21 mouse cellular contexts compared by ENCODE assay signal in the genomic region with DNA sequence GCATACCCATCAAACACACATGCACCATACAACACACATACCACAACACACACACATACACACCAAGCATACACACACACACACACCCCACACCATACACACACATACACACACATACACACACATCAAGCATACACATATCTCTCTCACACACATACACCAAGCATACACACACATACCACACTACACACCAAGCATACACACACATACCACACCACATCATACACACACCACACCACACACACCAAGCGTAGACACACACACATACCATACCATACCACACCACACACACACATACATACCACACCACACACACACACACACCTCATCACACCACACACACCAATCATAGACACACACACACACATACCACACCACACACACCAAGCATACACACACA.
DNase-seq lines count a peak whose midpoint lies in the region; ATAC-seq lines count a peak whose summit lies in the region.
"Had no signal": no experiment of that assay in that cellular context is flagged by ENCODE, and none has a peak within 500 bp of the region (broad histone marks: within the 10 kb centered on the region; RNA-seq: fewer than 3 reads in every experiment).

No protein-coding gene starts in this region.

- no peaks in the 10 kb centered on the region for H3K27me3 ChIP-seq in embryonic facial prominence, embryonic 12.5 days
- H3K27me3 ChIP-seq in embryonic facial prominence, embryonic 10.5 days (replicated peaks; ENCODE audit: low read depth, poor library complexity, severe bottlenecking), result no peaks in the 10 kb centered on the region
- H3K27me3 ChIP-seq in lung, embryonic 16.5 days (ENCODE audit: control insufficient read depth, insufficient read depth, low read depth, low read length), result no peaks in the 10 kb centered on the region
- no peaks in the 10 kb centered on the region for H3K27me3 ChIP-seq in stomach, embryonic 14.5 days (ENCODE audit: control insufficient read depth, insufficient read depth, low read length)
- H3K27me3 ChIP-seq: embryonic facial prominence, embryonic 15.5 days; forebrain, embryonic 15.5 days; heart, embryonic 12.5 days; Patski had no signal

- WGBS in embryonic facial prominence, embryonic 12.5 days, result 86% methylated on average over 1 of the region's 1 CpGs
- 95% methylated on average over 1 of the region's 1 CpGs for WGBS in embryonic facial prominence, embryonic 10.5 days
- 100% methylated on average over 1 of the region's 1 CpGs for WGBS in lung, embryonic 16.5 days
- 96% methylated on average over 1 of the region's 1 CpGs for WGBS in stomach, embryonic 14.5 days

- no peak overlapping the region for H3K4me3 ChIP-seq in embryonic facial prominence, embryonic 12.5 days
- no peak overlapping the region for H3K4me3 ChIP-seq in embryonic facial prominence, embryonic 10.5 days
- H3K4me3 ChIP-seq in lung, embryonic 16.5 days (ENCODE audit: low read length), result no peak overlapping the region
- H3K4me3 ChIP-seq in stomach, embryonic 14.5 days (ENCODE audit: low read depth, low read length), result no peak overlapping the region
- H3K4me3 ChIP-seq: embryonic facial prominence, embryonic 15.5 days; forebrain, embryonic 15.5 days; heart, adult 2 months; heart, embryonic 12.5 days; hindbrain, embryonic 10.5 days had no signal

- no peak overlapping the region for H3K27ac ChIP-seq in embryonic facial prominence, embryonic 12.5 days
- H3K27ac ChIP-seq in embryonic facial prominence, embryonic 10.5 days (replicated peaks), result no peak overlapping the region
- no peak overlapping the region for H3K27ac ChIP-seq in lung, embryonic 16.5 days (ENCODE audit: low read length)
- H3K27ac ChIP-seq in stomach, embryonic 14.5 days (ENCODE audit: low read length), result no peak overlapping the region
- H3K27ac ChIP-seq: embryonic facial prominence, embryonic 15.5 days; forebrain, embryonic 15.5 days; heart, adult 2 months; hindbrain, embryonic 10.5 days had no signal

- no peak for DNase-seq in embryonic facial prominence, embryonic 10.5 days (ENCODE audit: low spot score)
- DNase-seq in lung, postnatal 14 days, result no peak
- no peak for DNase-seq in testis, postnatal 14 days (ENCODE audit: low spot score)
- no peak for DNase-seq in ovary, adult 18-20 months (ENCODE audit: low spot score)
- DNase-seq: adrenal gland, postnatal 14 days; B cell, adult 2 months; cerebellum, adult 11-12 months; cerebellum, adult 9-10 months; cerebellum, postnatal 25 days; gastrocnemius, postnatal 10 days; heart, adult 2 months had no signal

- no peak overlapping the region for H3K9ac ChIP-seq in embryonic facial prominence, embryonic 12.5 days
- no peak overlapping the region for H3K9ac ChIP-seq in lung, embryonic 16.5 days (ENCODE audit: low read length)
- H3K9ac ChIP-seq in stomach, embryonic 14.5 days (replicated peaks; ENCODE audit: low read depth, low read length), result no peak overlapping the region
- H3K9ac ChIP-seq: embryonic facial prominence, embryonic 15.5 days; forebrain, embryonic 15.5 days; heart, embryonic 12.5 days had no signal

- H3K4me2 ChIP-seq in embryonic facial prominence, embryonic 12.5 days (replicated peaks), result no peak overlapping the region
- H3K4me2 ChIP-seq in lung, embryonic 16.5 days (ENCODE audit: low read depth, low read length), result no peak overlapping the region
- no peak overlapping the region for H3K4me2 ChIP-seq in stomach, embryonic 14.5 days (replicated peaks; ENCODE audit: low read depth, low read length)
- H3K4me2 ChIP-seq: embryonic facial prominence, embryonic 15.5 days; forebrain, embryonic 15.5 days; heart, embryonic 12.5 days had no signal

- no peaks in the 10 kb centered on the region for H3K9me3 ChIP-seq in embryonic facial prominence, embryonic 12.5 days
- H3K9me3 ChIP-seq in embryonic facial prominence, embryonic 10.5 days, result no peaks in the 10 kb centered on the region
- H3K9me3 ChIP-seq in lung, embryonic 16.5 days (ENCODE audit: control insufficient read depth, low read length), result no peaks in the 10 kb centered on the region
- H3K9me3 ChIP-seq in stomach, embryonic 14.5 days (ENCODE audit: control insufficient read depth, low read depth, low read length), result no peaks in the 10 kb centered on the region; the same call in 1 of the 2 replicates
- H3K9me3 ChIP-seq: embryonic facial prominence, embryonic 15.5 days; forebrain, embryonic 15.5 days; heart, embryonic 12.5 days had no signal

- 0 out of 2 replicates have a peak, but pooled peaks have one; percentile 6 for ATAC-seq in embryonic facial prominence, embryonic 12.5 days (ENCODE audit: insufficient number of reproducible peaks, insufficient read depth, low FRiP score, low TSS enrichment)
- peak; percentile 11; the same call in 1 of the 2 replicates for ATAC-seq in lung, embryonic 16.5 days (ENCODE audit: low read depth)
- 0 out of 2 replicates have a peak, but pooled peaks have one; percentile 28 for ATAC-seq in stomach, embryonic 14.5 days (ENCODE audit: insufficient number of reproducible peaks, insufficient read depth, low FRiP score, low read depth)
- ATAC-seq: activated CD4-positive, CD25-positive, alpha-beta regulatory T cell, adult 4 months; CD4-positive, CD25-positive, alpha-beta regulatory T cell, adult 4 months; forebrain, embryonic 15.5 days; Patski had no signal

- peaks cover 23% of the 10 kb centered on the region; the same call in 1 of the 2 replicates for H3K36me3 ChIP-seq in embryonic facial prominence, embryonic 12.5 days
- H3K36me3 ChIP-seq in embryonic facial prominence, embryonic 10.5 days (replicated peaks), result peaks cover 53% of the 10 kb centered on the region
- peaks cover 15% of the 10 kb centered on the region; the same call in 1 of the 2 replicates for H3K36me3 ChIP-seq in lung, embryonic 16.5 days (ENCODE audit: control insufficient read depth, insufficient read depth, low read length)
- peaks cover 6% of the 10 kb centered on the region; the same call in 1 of the 2 replicates for H3K36me3 ChIP-seq in stomach, embryonic 14.5 days (ENCODE audit: control insufficient read depth, insufficient read depth, low read length)

- H3K4me1 ChIP-seq in embryonic facial prominence, embryonic 12.5 days, result no peaks in the 10 kb centered on the region
- no peaks in the 10 kb centered on the region for H3K4me1 ChIP-seq in embryonic facial prominence, embryonic 10.5 days
- H3K4me1 ChIP-seq in lung, embryonic 16.5 days (replicated peaks; ENCODE audit: control insufficient read depth, insufficient read depth, low read length), result peaks cover 2% of the 10 kb centered on the region; the same call in 1 of the 2 replicates
- H3K4me1 ChIP-seq in stomach, embryonic 14.5 days (ENCODE audit: control insufficient read depth, insufficient read depth, low read length), result no peaks in the 10 kb centered on the region
- H3K4me1 ChIP-seq: embryonic facial prominence, embryonic 15.5 days; heart, embryonic 12.5 days had no signal
